Mouse (Mus musculus) CH12.LX (cell line): ENCODE data around the gene Vps36.

ENCODE experiments used
- BHLHE40 ChIP-seq: IDR thresholded peaks from 2 replicates; pipeline ENCODE4 v1.6.1; 2011; ENCODE audit warnings: mild to moderate bottlenecking, low read depth, low read length, improper control_type of control experiment
- CHD1 ChIP-seq: IDR thresholded peaks from 2 replicates; pipeline ENCODE4 v1.6.1; 2012; ENCODE audit warnings: low read depth, low read length, improper control_type of control experiment, inconsistent platforms
- CHD2 ChIP-seq: IDR thresholded peaks from 2 replicates; pipeline ENCODE4 v1.6.1; 2011; ENCODE audit warnings: low read length, improper control_type of control experiment
- CTCF ChIP-seq, 2 experiments: IDR thresholded peaks in 1 of 2; conservative IDR thresholded peaks in 1 of 2; 2 replicates each; pipeline ENCODE4 v1.5.1; 2011 to 2012; ENCODE audit warnings: low read depth in 2 of 2, low read length in 2 of 2, improper control_type of control experiment in 1 of 2, inconsistent platforms in 1 of 2, mild to moderate bottlenecking in 1 of 2, moderate library complexity in 1 of 2
- E2F4 ChIP-seq: IDR thresholded peaks from 2 replicates; pipeline ENCODE4 v1.6.1; 2011; ENCODE audit warnings: low read depth, low read length, improper control_type of control experiment; ENCODE audit not compliant: insufficient replicate concordance
- JUND ChIP-seq: conservative IDR thresholded peaks from 2 replicates; pipeline ENCODE4 v1.6.1; 2011; ENCODE audit warnings: low read depth, low read length, improper control_type of control experiment
- KAT2A ChIP-seq: IDR thresholded peaks from 2 replicates; pipeline ENCODE4 v1.6.1; 2012; ENCODE audit warnings: low read length, improper control_type of control experiment, inconsistent platforms; ENCODE audit not compliant: insufficient replicate concordance
- MAZ ChIP-seq: IDR thresholded peaks from 2 replicates; pipeline ENCODE4 v1.6.1; 2012; ENCODE audit warnings: low read depth, mild to moderate bottlenecking, inconsistent platforms, low read length, improper control_type of control experiment, moderate library complexity
- MEF2A ChIP-seq: IDR thresholded peaks from 2 replicates; pipeline ENCODE4 v1.6.1; 2014; ENCODE audit warnings: low read depth, mild to moderate bottlenecking, inconsistent platforms, low read length, improper control_type of control experiment, borderline replicate concordance
- POLR2A ChIP-seq: IDR thresholded peaks from 2 replicates; pipeline ENCODE4 v1.6.1; 2011; ENCODE audit warnings: low read depth, mild to moderate bottlenecking, improper control_type of control experiment, low read length
- POLR2AphosphoS2 ChIP-seq: IDR thresholded peaks from 2 replicates; pipeline ENCODE4 v1.6.1; 2011; ENCODE audit warnings: low read depth, low read length, improper control_type of control experiment
- RAD21 ChIP-seq: IDR thresholded peaks from 2 replicates; pipeline ENCODE4 v1.6.1; 2011; ENCODE audit warnings: low read depth, mild to moderate bottlenecking, low read length, improper control_type of control experiment, moderate library complexity
- USF2 ChIP-seq: conservative IDR thresholded peaks from 2 replicates; pipeline ENCODE4 v1.6.1; 2011; ENCODE audit warnings: low read depth, low read length, improper control_type of control experiment
- ZNF384 ChIP-seq: IDR thresholded peaks from 2 replicates; pipeline ENCODE4 v1.6.1; 2012; ENCODE audit warnings: low read depth, low read length, improper control_type of control experiment, inconsistent platforms

DNA sequence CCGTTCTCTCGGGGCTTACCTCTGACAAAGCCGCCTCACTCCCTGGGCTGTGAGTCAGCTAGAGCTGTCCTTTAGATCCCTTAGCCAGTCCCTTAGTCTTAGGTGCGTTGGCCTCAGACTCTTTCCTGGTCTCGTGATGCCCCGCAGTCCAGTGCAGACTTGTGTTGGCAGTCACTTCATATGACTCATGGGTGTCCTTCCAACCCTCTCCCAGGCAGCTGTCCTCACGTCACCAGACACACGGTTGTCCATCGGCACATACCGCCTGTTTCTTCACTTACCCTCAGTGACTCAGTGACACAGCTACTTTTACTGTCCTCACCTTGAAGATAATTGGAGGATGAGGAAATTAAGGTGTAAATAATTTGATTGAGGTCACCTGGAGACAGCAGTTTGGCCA is 22.2 kb downstream of the Vps36 start:
- no peak for TF ChIP-seq ZNF384
- TF ChIP-seq CTCF (conservative IDR thresholded peaks at IDR 0.05 in 1 of 2, IDR thresholded peaks at IDR 0.05 in 1 of 2; ENCODE audit: low read depth in 2 of 2, low read length in 2 of 2), result no peak
- TF ChIP-seq CHD2, result no peak
- no peak for TF ChIP-seq USF2
- no peak for TF ChIP-seq CHD1
- no peak for TF ChIP-seq JUND
- TF ChIP-seq MEF2A, result no peak
- no peak for TF ChIP-seq MAZ
- TF ChIP-seq POLR2A, result no peak
- TF ChIP-seq RAD21, result no peak
- TF ChIP-seq BHLHE40, result no peak
- TF ChIP-seq KAT2A, result no peak
- no peak for TF ChIP-seq POLR2AphosphoS2
- TF ChIP-seq E2F4, result no peak
